Mouse (Mus musculus): ENCODE results near the gene Lrrc32. TPM values are rescaled to one million over a fixed set of nuclear protein-coding genes. Genes with fewer than 3 reads are reported as not detected.

The Lrrc32 gene
- total and polyA plus RNA-seq, 3 experiments: 2.3 to 23.7 (median 5.3) TPM

DNA sequence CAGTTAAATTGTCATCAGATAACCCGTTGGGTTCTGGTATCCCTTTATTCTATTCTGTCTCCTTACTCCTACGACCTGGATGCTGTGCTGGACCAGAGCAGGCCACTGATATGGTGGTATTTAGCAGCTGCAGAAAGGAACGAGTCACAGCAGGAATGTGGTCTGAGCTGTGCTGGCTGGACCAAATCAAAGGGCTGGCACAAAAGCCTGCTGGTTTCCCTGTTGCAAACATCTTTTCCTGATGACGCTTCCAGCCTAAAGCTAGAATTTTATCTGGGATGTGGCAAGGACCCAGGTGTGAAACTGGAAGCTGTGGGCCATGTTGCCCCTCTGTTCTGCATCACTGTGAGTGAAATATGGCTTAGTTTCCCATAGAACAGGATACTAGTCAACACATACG is 8.4 kb downstream of the Lrrc32 start:
- dilution Hi-C loops (cut with MboI; ENCODE audit: extremely low pct_ligation_motif_present, extremely low pct_unique_long_range_greater_than_20kb, low sequenced_read_pairs): no loop called here
- no peaks in the 10 kb centered on the region for H3K9me3 ChIP-seq (replicated peaks; ENCODE audit: low read length)

GRCm38 (mm10) chr7:98498101-98498500 is 9.0 kb downstream of the Lrrc32 start:
- H3K9me3 ChIP-seq (replicated peaks; ENCODE audit: low read length): no peaks in the 10 kb centered on the region
- no peak for TF ChIP-seq SIN3A (IDR thresholded peaks at IDR 0.05; ENCODE audit: low read length)
- TF ChIP-seq EP300 (IDR thresholded peaks at IDR 0.05; ENCODE audit: low read length): no peak
- no peak for TF ChIP-seq SMC3 (IDR thresholded peaks at IDR 0.05; ENCODE audit: low read depth, low read length)
- TF ChIP-seq PAX5 (IDR thresholded peaks at IDR 0.05; ENCODE audit: low read length): no peak
- TF ChIP-seq ZKSCAN1 (IDR thresholded peaks at IDR 0.05; ENCODE audit: borderline replicate concordance, low read depth, low read length): no peak
- TF ChIP-seq MXI1 (IDR thresholded peaks at IDR 0.05; ENCODE audit: low read depth, low read length): no peak
- no peak for TF ChIP-seq ZMIZ1 (IDR thresholded peaks at IDR 0.05; ENCODE audit: low read depth, low read length)
- H3K36me3 ChIP-seq (replicated peaks in 1 of 2; ENCODE audit: control insufficient read depth in 1 of 2, insufficient read depth in 1 of 2, low read length in 1 of 2): peaks cover 56 to 83% of the 10 kb centered on the region in 2 experiments
- no peak overlapping the region for H3K4me3 ChIP-seq (replicated peaks in 1 of 3; ENCODE audit: low read depth in 2 of 3, low read length in 2 of 3, poor library complexity in 1 of 3)
- dilution Hi-C loops (cut with MboI; ENCODE audit: extremely low pct_ligation_motif_present, extremely low pct_unique_long_range_greater_than_20kb, low sequenced_read_pairs) (no loop called here), in situ Hi-C loops (cut with MboI; ENCODE audit: low pct_ligation_motif_present, low pct_unique_long_range_greater_than_20kb, low sequenced_read_pairs) (no loop called here)
- no peak overlapping the region for H3K27ac ChIP-seq (ENCODE audit: insufficient read depth, low read depth)
- DNase-seq (ENCODE audit: extremely low read depth): no peak
- peaks cover 12 to 27% of the 10 kb centered on the region in 2 experiments for H3K4me1 ChIP-seq (ENCODE audit: control insufficient read depth in 1 of 2, insufficient read depth in 2 of 2)
- H3K4me2 ChIP-seq (ENCODE audit: insufficient read depth, low read depth, poor library complexity, severe bottlenecking): no peak overlapping the region
- no peaks in the 10 kb centered on the region for H3K27me3 ChIP-seq (replicated peaks)
- no peak overlapping the region for H3K9ac ChIP-seq (ENCODE audit: insufficient read depth, low read depth)
- H3K79me2 ChIP-seq (replicated peaks; ENCODE audit: control insufficient read depth, extremely low read depth, insufficient read depth, poor library complexity, severe bottlenecking): no peaks in the 10 kb centered on the region

More for the DNA sequence above, 8.4 kb downstream of the Lrrc32 start:
- Histone ChIP-seq H3K27ac (ENCODE audit: insufficient read depth, low read depth) (no peak overlapping the region), H3K4me1 (ENCODE audit: control insufficient read depth in 1 of 2, insufficient read depth in 2 of 2) (peaks cover 16 to 33% of the 10 kb centered on the region in 2 experiments), H3K4me3 (replicated peaks in 1 of 3; ENCODE audit: low read depth in 2 of 3, low read length in 2 of 3, poor library complexity in 1 of 3) (no peak overlapping the region), H3K36me3 (replicated peaks in 1 of 2; ENCODE audit: control insufficient read depth in 1 of 2, insufficient read depth in 1 of 2, low read length in 1 of 2) (peaks cover 56 to 82% of the 10 kb centered on the region in 2 experiments), H3K9ac (ENCODE audit: insufficient read depth, low read depth) (no peak overlapping the region), H3K79me2 (replicated peaks; ENCODE audit: control insufficient read depth, extremely low read depth, insufficient read depth, poor library complexity, severe bottlenecking) (no peaks in the 10 kb centered on the region), H3K4me2 (ENCODE audit: insufficient read depth, low read depth, poor library complexity, severe bottlenecking) (no peak overlapping the region), H3K27me3 (replicated peaks) (no peaks in the 10 kb centered on the region)
- no peak for TF ChIP-seq ETS1 (conservative IDR thresholded peaks at IDR 0.05; ENCODE audit: low read depth, low read length)
- no peak for TF ChIP-seq USF2 (conservative IDR thresholded peaks at IDR 0.05; ENCODE audit: low read depth, low read length)
- TF ChIP-seq POLR2AphosphoS2 (IDR thresholded peaks at IDR 0.05; ENCODE audit: low read depth, low read length): no peak
- no peak for TF ChIP-seq SIN3A (IDR thresholded peaks at IDR 0.05; ENCODE audit: low read length)
- no peak for TF ChIP-seq USF1 (IDR thresholded peaks at IDR 0.05; ENCODE audit: low read depth, low read length)
- TF ChIP-seq POLR2A (IDR thresholded peaks at IDR 0.05; ENCODE audit: low read depth, low read length): no peak
- TF ChIP-seq UBTF (IDR thresholded peaks at IDR 0.05; ENCODE audit: low read depth, low read length): no peak
- TF ChIP-seq BHLHE40 (IDR thresholded peaks at IDR 0.05; ENCODE audit: low read depth, low read length): no peak
- no peak for TF ChIP-seq HCFC1 (IDR thresholded peaks at IDR 0.05; ENCODE audit: low read depth, low read length)
- no peak for TF ChIP-seq IRF4 (IDR thresholded peaks at IDR 0.05; ENCODE audit: low read depth, low read length)
- no peak for TF ChIP-seq NELFE (IDR thresholded peaks at IDR 0.05; ENCODE audit: low read depth, low read length)
- TF ChIP-seq ZKSCAN1 (IDR thresholded peaks at IDR 0.05; ENCODE audit: borderline replicate concordance, low read depth, low read length): no peak
- TF ChIP-seq CHD2 (IDR thresholded peaks at IDR 0.05; ENCODE audit: low read length): no peak
- no peak for TF ChIP-seq KAT2A (IDR thresholded peaks at IDR 0.05; ENCODE audit: insufficient replicate concordance, low read length)
- in situ Hi-C loops (cut with MboI; ENCODE audit: low pct_ligation_motif_present, low pct_unique_long_range_greater_than_20kb, low sequenced_read_pairs): no loop called here
- DNase-seq (ENCODE audit: extremely low read depth): no peak

Data from CH12.LX (cell line).